Mouse (Mus musculus) ES-E14 (cell line): Measurements from ENCODE around the gene Map2k6. TPM values are rescaled to one million over a fixed set of nuclear protein-coding genes. Genes with fewer than 3 reads are reported as not detected.

ENCODE experiments used
- DNase-seq: peaks from one replicate; pipeline ENCODE4 v3.0.0-alpha.2; 2013; ENCODE audit warnings: low read depth, low spot score
- H3K27ac ChIP-seq: 2 replicates; pipeline ENCODE4 v1.5.1; 2012; ENCODE audit warnings: low read depth, mild to moderate bottlenecking, low read length, moderate library complexity, mixed read lengths; ENCODE audit not compliant: poor library complexity, insufficient read depth, severe bottlenecking
- H3K36me3 ChIP-seq: 2 replicates; pipeline ENCODE4 v1.6.1; 2012; ENCODE audit warnings: mild to moderate bottlenecking, low read length, moderate library complexity, mixed read lengths; ENCODE audit not compliant: control insufficient read depth, poor library complexity, insufficient read depth, severe bottlenecking
- H3K4me1 ChIP-seq, 2 experiments: fragments of 150-350 bp in 1 of 2; sonication (generic) in 1 of 2; 2 replicates each; pipeline ENCODE4 v1.6.1; 2012; ENCODE audit warnings: low read length in 2 of 2, mild to moderate bottlenecking in 1 of 2, mixed read lengths in 1 of 2; ENCODE audit not compliant: control insufficient read depth in 2 of 2, insufficient read depth in 2 of 2, poor library complexity in 1 of 2
- H3K4me3 ChIP-seq, 2 experiments: fragments of 150-350 bp in 1 of 2; sonication (generic) in 1 of 2; 2 replicates each; pipeline ENCODE4 v1.5.1; 2012; ENCODE audit warnings: low read length in 2 of 2, low read depth in 1 of 2, mild to moderate bottlenecking in 1 of 2, mixed read lengths in 1 of 2; ENCODE audit not compliant: insufficient read depth in 1 of 2, poor library complexity in 1 of 2, severe bottlenecking in 1 of 2
- H3K9ac ChIP-seq: 2 replicates; pipeline ENCODE4 v1.6.1; 2012; ENCODE audit warnings: low read depth, mild to moderate bottlenecking, low read length, mixed read lengths; ENCODE audit not compliant: poor library complexity, insufficient read depth, severe bottlenecking
- H3K9me3 ChIP-seq: fragments of 150-350 bp; sonication (generic); 2 replicates; pipeline ENCODE4 v1.6.1; 2012; ENCODE audit warnings: low read depth, mild to moderate bottlenecking, low read length; ENCODE audit not compliant: control insufficient read depth, insufficient read depth
- CHD2 ChIP-seq: IDR thresholded peaks from 2 replicates; pipeline ENCODE4 v1.6.1; 2014; ENCODE audit warnings: mild to moderate bottlenecking, low read depth, low read length, inconsistent platforms
- HCFC1 ChIP-seq: IDR thresholded peaks from 2 replicates; pipeline ENCODE4 v1.6.1; 2012; ENCODE audit warnings: low read length, inconsistent platforms, borderline replicate concordance; ENCODE audit not compliant: insufficient read depth
- MAFK ChIP-seq: IDR thresholded peaks from 2 replicates; pipeline ENCODE4 v1.6.1; 2014; ENCODE audit warnings: mild to moderate bottlenecking, low read depth, low read length, inconsistent platforms; ENCODE audit not compliant: insufficient read depth
- ZC3H11A ChIP-seq: IDR thresholded peaks from 2 replicates; pipeline ENCODE4 v1.6.1; 2012; ENCODE audit warnings: low read depth, mild to moderate bottlenecking, inconsistent platforms, low read length, borderline replicate concordance
- ZNF384 ChIP-seq: IDR thresholded peaks from 2 replicates; pipeline ENCODE4 v1.6.1; 2012; ENCODE audit warnings: low read depth, low read length, inconsistent platforms
- in situ Hi-C, 2 experiments: fragments of 600-800 bp; cut with MboI; formaldehyde crosslinking; loops; one replicate each; pipeline ENCODE4 v1.15.1; 2025; ENCODE audit warnings: low sequenced_read_pairs in 2 of 2, inconsistent platforms in 1 of 2; ENCODE audit not compliant: unreplicated experiment in 2 of 2
- total RNA-seq: library from RNA; depleted of rRNA; stranded (reverse); fragments of 300-350 nt; gene quantifications from 2 replicates; pipeline ENCODE4 v1.2.3, GENCODE M21; 2012

Gene Map2k6
- total RNA-seq, 1 experiment: 9.8 TPM

- H3K4me1 ChIP-seq: no peaks in the 10 kb centered on the region
- no peaks in the 10 kb centered on the region for H3K36me3 ChIP-seq
- H3K9me3 ChIP-seq: no peaks in the 10 kb centered on the region
- H3K4me3 ChIP-seq: no peak overlapping the region
- TF ChIP-seq ZC3H11A: peak; percentile 67; the same call in 1 of the 2 replicates
- no peak for TF ChIP-seq CHD2
- DNase-seq: peak; percentile 60
- no peak overlapping the region for H3K27ac ChIP-seq
- in situ Hi-C loops: loop anchor here (5.0 to 10.0 kb wide), 2 partner anchors 120 to 127 kb away; no protein-coding TSS in a partner anchor
- no peak overlapping the region for H3K9ac ChIP-seq
Measured at GRCm38 (mm10) chr11:110365016-110365415, 33.9 kb upstream of the Map2k6 start.

DNA sequence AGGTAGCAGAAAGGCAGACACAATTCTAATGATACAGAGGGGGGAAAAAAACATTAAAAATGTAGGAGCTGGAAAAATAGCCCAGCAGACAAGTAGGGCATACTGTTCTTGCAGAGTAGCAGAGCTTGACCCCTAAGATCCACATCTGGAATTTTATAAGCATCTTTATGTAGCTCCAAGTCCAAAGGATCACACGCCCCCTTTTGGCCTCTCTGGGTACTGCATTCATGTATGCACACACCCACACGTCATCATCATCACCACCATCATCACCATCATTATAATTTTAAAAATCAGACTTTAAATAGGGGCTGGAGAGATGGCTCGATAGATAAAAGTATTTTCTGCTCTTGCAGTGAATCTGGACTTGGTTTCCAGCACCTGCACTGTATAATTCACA is 32.0 kb upstream of the Map2k6 start:
- in situ Hi-C loops: loop anchor here (5.0 to 10.0 kb wide), 2 partner anchors 118 to 125 kb away; no protein-coding TSS in a partner anchor
- no peak overlapping the region for H3K9ac ChIP-seq
- TF ChIP-seq MAFK: no peak
- no peak for TF ChIP-seq ZNF384
- TF ChIP-seq CHD2: no peak
- TF ChIP-seq HCFC1: no peak
- no peak for TF ChIP-seq ZC3H11A
- peak; percentile 44 for DNase-seq
- H3K36me3 ChIP-seq: no peaks in the 10 kb centered on the region
- no peaks in the 10 kb centered on the region for H3K9me3 ChIP-seq
- no peak overlapping the region for H3K4me3 ChIP-seq
- no peaks in the 10 kb centered on the region for H3K4me1 ChIP-seq
- no peak overlapping the region for H3K27ac ChIP-seq

- no peaks in the 10 kb centered on the region for H3K4me1 ChIP-seq
- H3K9ac ChIP-seq: no peak overlapping the region
- no peaks in the 10 kb centered on the region for H3K36me3 ChIP-seq
- in situ Hi-C loops: loop anchor here (5.0 to 10.0 kb wide), 2 partner anchors 117 to 125 kb away; no protein-coding TSS in a partner anchor
- no peak for DNase-seq
- no peak overlapping the region for H3K4me3 ChIP-seq
- H3K9me3 ChIP-seq: no peaks in the 10 kb centered on the region
- no peak for TF ChIP-seq ZC3H11A
- TF ChIP-seq MAFK: no peak
- no peak for TF ChIP-seq ZNF384
- no peak for TF ChIP-seq HCFC1
- no peak overlapping the region for H3K27ac ChIP-seq
Measured at GRCm38 (mm10) chr11:110367638-110368037, 31.3 kb upstream of the Map2k6 start.

- Histone ChIP-seq H3K9ac (no peak overlapping the region), H3K4me3 (no peak overlapping the region)
Measured at GRCm38 (mm10) chr11:110369312-110370019, 29.5 kb upstream of the Map2k6 start.

More at GRCm38 (mm10) chr11:110369312-110370019, 29.5 kb upstream of the Map2k6 start:
- no peak for TF ChIP-seq ZNF384
- no peak for TF ChIP-seq CHD2
- TF ChIP-seq ZC3H11A: no peak
- no peak for TF ChIP-seq HCFC1
- no peak for TF ChIP-seq MAFK
- no peaks in the 10 kb centered on the region for H3K4me1 ChIP-seq
- H3K27ac ChIP-seq: no peak overlapping the region
- H3K36me3 ChIP-seq: no peaks in the 10 kb centered on the region
- no peaks in the 10 kb centered on the region for H3K9me3 ChIP-seq
- no peak for DNase-seq
- in situ Hi-C loops: loop anchor here (5.0 to 10.0 kb wide), 2 partner anchors 115 to 123 kb away; no protein-coding TSS in a partner anchor
